Mouse (Mus musculus) cortical plate, adult 2 months (tissue): ENCODE data around the gene Tamm41.

Experiments
- CTCF ChIP-seq: fragments of 200-500 bp; IDR thresholded peaks from 2 replicates; pipeline ENCODE4 v1.5.1; 2011; ENCODE audit warnings: mild to moderate bottlenecking, control low read depth, low read length; ENCODE audit not compliant: insufficient read depth; ENCODE audit errors: extremely low read depth
- POLR2A ChIP-seq: fragments of 200-500 bp; IDR thresholded peaks from 2 replicates; pipeline ENCODE4 v1.6.1; 2011; ENCODE audit warnings: mild to moderate bottlenecking, low read length, control low read depth; ENCODE audit not compliant: insufficient read depth; ENCODE audit errors: extremely low read depth

GRCm38 (mm10) chr6:114965396-114965795 lies 72.3 kb downstream of the Tamm41 start:
- no peak for TF ChIP-seq CTCF
- no peak for TF ChIP-seq POLR2A
